Mouse (Mus musculus): ENCODE data around the gene Cd248. TPM values are rescaled to one million over a fixed set of nuclear protein-coding genes. Genes with fewer than 3 reads are reported as not detected.

Gene Cd248
- total and polyA plus RNA-seq, 2 experiments from 2014 or later: 7.8 to 24.4 TPM

GRCm38 (mm10) chr19:5095887-5096474 is 28.1 kb downstream of the Cd248 start:
- DNase-seq (ENCODE audit: low spot score) (no peak), ATAC-seq (ENCODE audit: insufficient read depth, low read depth) (no peak)
- TF ChIP-seq EP300 (IDR thresholded peaks at IDR 0.05; ENCODE audit: low read depth) (no peak), CTCF (IDR thresholded peaks at IDR 0.05; ENCODE audit: low read depth) (no peak)
- H3K4me3 ChIP-seq (ENCODE audit: low read depth, low read length): no peak overlapping the region
- H3K27me3 ChIP-seq (ENCODE audit: control insufficient read depth, insufficient read depth, low read length): no peaks in the 10 kb centered on the region
- H3K4me1 ChIP-seq (ENCODE audit: control insufficient read depth, insufficient read depth): peaks cover 10% of the 10 kb centered on the region; the same call in 1 of the 2 replicates
- H3K4me2 ChIP-seq (ENCODE audit: low read depth, low read length): no peak overlapping the region
- no peaks in the 10 kb centered on the region for H3K9me3 ChIP-seq (replicated peaks; ENCODE audit: control insufficient read depth, low read length)
- H3K9ac ChIP-seq (replicated peaks; ENCODE audit: low read depth, low read length): no peak overlapping the region
- peaks cover 33% of the 10 kb centered on the region for H3K36me3 ChIP-seq (replicated peaks; ENCODE audit: control insufficient read depth, insufficient read depth, low read length)
- WGBS: 3% methylated on average over 9 of the region's 9 CpGs
- H3K27ac ChIP-seq (ENCODE audit: low read depth): no peak overlapping the region

- no peak for ATAC-seq (ENCODE audit: insufficient read depth, low read depth)
- H3K4me2 ChIP-seq (ENCODE audit: low read depth, low read length): peak overlapping the region; percentile 77
- peaks cover 10% of the 10 kb centered on the region; the same call in 1 of the 2 replicates for H3K4me1 ChIP-seq (ENCODE audit: control insufficient read depth, insufficient read depth)
- H3K9me3 ChIP-seq (replicated peaks; ENCODE audit: control insufficient read depth, low read length): no peaks in the 10 kb centered on the region
- no peak overlapping the region for H3K27ac ChIP-seq (ENCODE audit: low read depth)
- TF ChIP-seq CTCF (IDR thresholded peaks at IDR 0.05; ENCODE audit: low read depth) (no peak), EP300 (IDR thresholded peaks at IDR 0.05; ENCODE audit: low read depth) (no peak)
- DNase-seq (ENCODE audit: low spot score): no peak
- peak overlapping the region; percentile 39 for H3K4me3 ChIP-seq (ENCODE audit: low read depth, low read length)
- 7% methylated on average over 31 of the region's 31 CpGs for WGBS
- no peaks in the 10 kb centered on the region for H3K27me3 ChIP-seq (ENCODE audit: control insufficient read depth, insufficient read depth, low read length)
- peak overlapping the region; percentile 41; the same call in 1 of the 2 replicates for H3K9ac ChIP-seq (replicated peaks; ENCODE audit: low read depth, low read length)
- peaks cover 37% of the 10 kb centered on the region for H3K36me3 ChIP-seq (replicated peaks; ENCODE audit: control insufficient read depth, insufficient read depth, low read length)
Measured at GRCm38 (mm10) chr19:5097521-5098362, 29.9 kb downstream of the Cd248 start.

GRCm38 (mm10) chr19:5098363-5099143 is 30.7 kb downstream of the Cd248 start, which contains the start of gene Cnih2:
Gene Cnih2, minus strand, starts transcription at chr19:5098521.
- peak; percentile 50 for ATAC-seq (ENCODE audit: insufficient read depth, low read depth)
- no peaks in the 10 kb centered on the region for H3K27me3 ChIP-seq (ENCODE audit: control insufficient read depth, insufficient read depth, low read length)
- H3K4me3 ChIP-seq (ENCODE audit: low read depth, low read length): peak within 1 kb of the TSS; percentile 39
- DNase-seq (ENCODE audit: low spot score): peak; percentile 30
- H3K9me3 ChIP-seq (replicated peaks; ENCODE audit: control insufficient read depth, low read length): no peaks in the 10 kb centered on the region
- H3K9ac ChIP-seq (replicated peaks; ENCODE audit: low read depth, low read length): peak within 1 kb of the TSS; percentile 41; the same call in 1 of the 2 replicates
- H3K27ac ChIP-seq (ENCODE audit: low read depth): no peak within 1 kb of the TSS
- peaks cover 10% of the 10 kb centered on the region; the same call in 1 of the 2 replicates for H3K4me1 ChIP-seq (ENCODE audit: control insufficient read depth, insufficient read depth)
- peaks cover 45% of the 10 kb centered on the region for H3K36me3 ChIP-seq (replicated peaks; ENCODE audit: control insufficient read depth, insufficient read depth, low read length)
- WGBS: 7% methylated on average over 25 of the region's 48 CpGs
- TF ChIP-seq EP300 (IDR thresholded peaks at IDR 0.05; ENCODE audit: low read depth) (no peak), CTCF (IDR thresholded peaks at IDR 0.05; ENCODE audit: low read depth) (no peak)
- peak within 1 kb of the TSS; percentile 77 for H3K4me2 ChIP-seq (ENCODE audit: low read depth, low read length)

- no peak for ATAC-seq (ENCODE audit: insufficient read depth, low read depth)
- peaks cover 8% of the 10 kb centered on the region; the same call in 1 of the 2 replicates for H3K4me1 ChIP-seq (ENCODE audit: control insufficient read depth, insufficient read depth)
- H3K27ac ChIP-seq (ENCODE audit: low read depth): peak overlapping the region; percentile 95
- no peaks in the 10 kb centered on the region for H3K9me3 ChIP-seq (replicated peaks; ENCODE audit: control insufficient read depth, low read length)
- peak overlapping the region; percentile 88 for H3K4me3 ChIP-seq (ENCODE audit: low read depth, low read length)
- TF ChIP-seq EP300 (IDR thresholded peaks at IDR 0.05; ENCODE audit: low read depth) (no peak), CTCF (IDR thresholded peaks at IDR 0.05; ENCODE audit: low read depth) (no peak)
- DNase-seq (ENCODE audit: low spot score): no peak
- H3K9ac ChIP-seq (replicated peaks; ENCODE audit: low read depth, low read length): peak overlapping the region; percentile 82
- H3K27me3 ChIP-seq (ENCODE audit: control insufficient read depth, insufficient read depth, low read length): no peaks in the 10 kb centered on the region
- 2% methylated on average over 9 of the region's 9 CpGs for WGBS
- H3K4me2 ChIP-seq (ENCODE audit: low read depth, low read length): peak overlapping the region; percentile 85
- peaks cover 66% of the 10 kb centered on the region for H3K36me3 ChIP-seq (replicated peaks; ENCODE audit: control insufficient read depth, insufficient read depth, low read length)
Measured at GRCm38 (mm10) chr19:5106074-5106473, 38.2 kb downstream of the Cd248 start.

GRCm38 (mm10) chr19:5106731-5107191 is 38.9 kb downstream of the Cd248 start, which contains the start of gene Rab1b:
Gene Rab1b, minus strand, starts transcription at chr19:5107072.
- H3K9ac ChIP-seq (replicated peaks; ENCODE audit: low read depth, low read length): peak within 1 kb of the TSS; percentile 82
- H3K36me3 ChIP-seq (replicated peaks; ENCODE audit: control insufficient read depth, insufficient read depth, low read length): peaks cover 66% of the 10 kb centered on the region
- H3K4me1 ChIP-seq (ENCODE audit: control insufficient read depth, insufficient read depth): peaks cover 8% of the 10 kb centered on the region; the same call in 1 of the 2 replicates
- H3K9me3 ChIP-seq (replicated peaks; ENCODE audit: control insufficient read depth, low read length): no peaks in the 10 kb centered on the region
- TF ChIP-seq CTCF (IDR thresholded peaks at IDR 0.05; ENCODE audit: low read depth) (no peak), EP300 (IDR thresholded peaks at IDR 0.05; ENCODE audit: low read depth) (peak; percentile 73)
- H3K4me3 ChIP-seq (ENCODE audit: low read depth, low read length): peak within 1 kb of the TSS; percentile 88
- H3K4me2 ChIP-seq (ENCODE audit: low read depth, low read length): peak within 1 kb of the TSS; percentile 85
- WGBS: under 1% methylated on average over 44 of the region's 46 CpGs
- no peaks in the 10 kb centered on the region for H3K27me3 ChIP-seq (ENCODE audit: control insufficient read depth, insufficient read depth, low read length)
- ATAC-seq (ENCODE audit: insufficient read depth, low read depth) (peak; percentile 96), DNase-seq (ENCODE audit: low spot score) (peak; percentile 98)
- peak within 1 kb of the TSS; percentile 95 for H3K27ac ChIP-seq (ENCODE audit: low read depth)
